ENCODE assay signal across 8 mouse cellular contexts in genomic region chr15:103358278-103359121, GRCm38 (mm10). TPM values are rescaled to one million over a fixed set of nuclear protein-coding genes. Genes with fewer than 3 reads are reported as not detected.
DNase-seq lines count a peak whose midpoint lies in the region; ATAC-seq lines count a peak whose summit lies in the region.

No protein-coding gene starts in this region.

- no peaks in the 10 kb centered on the region for H3K27me3 ChIP-seq in hindbrain, embryonic 10.5 days (ENCODE audit: insufficient read depth, poor library complexity, severe bottlenecking)
- H3K27me3 ChIP-seq in hindbrain, embryonic 13.5 days = no peaks in the 10 kb centered on the region
- H3K27me3 ChIP-seq in heart, embryonic 15.5 days = no peaks in the 10 kb centered on the region
- no peaks in the 10 kb centered on the region for H3K27me3 ChIP-seq in liver, embryonic 15.5 days

- H3K9ac ChIP-seq in hindbrain, embryonic 13.5 days = no peak overlapping the region
- H3K9ac ChIP-seq in heart, embryonic 15.5 days = no peak overlapping the region
- H3K9ac ChIP-seq in liver, embryonic 15.5 days = no peak overlapping the region

- no peak overlapping the region for H3K4me2 ChIP-seq in hindbrain, embryonic 13.5 days
- peak overlapping the region; percentile 47 for H3K4me2 ChIP-seq in heart, embryonic 15.5 days
- no peak overlapping the region for H3K4me2 ChIP-seq in liver, embryonic 15.5 days

- no peaks in the 10 kb centered on the region for H3K9me3 ChIP-seq in hindbrain, embryonic 10.5 days
- no peaks in the 10 kb centered on the region for H3K9me3 ChIP-seq in hindbrain, embryonic 13.5 days
- no peaks in the 10 kb centered on the region for H3K9me3 ChIP-seq in heart, embryonic 15.5 days (replicated peaks)
- H3K9me3 ChIP-seq in liver, embryonic 15.5 days (replicated peaks) = no peaks in the 10 kb centered on the region

- H3K4me3 ChIP-seq in hindbrain, embryonic 10.5 days = no peak overlapping the region
- H3K4me3 ChIP-seq in hindbrain, embryonic 13.5 days = no peak overlapping the region
- H3K4me3 ChIP-seq in heart, embryonic 15.5 days = no peak overlapping the region
- no peak overlapping the region for H3K4me3 ChIP-seq in liver, embryonic 15.5 days (replicated peaks)

- WGBS in hindbrain, embryonic 10.5 days = 30% methylated on average over 4 of the region's 4 CpGs
- WGBS in hindbrain, embryonic 13.5 days = 46% methylated on average over 4 of the region's 4 CpGs
- WGBS in heart, embryonic 15.5 days = 20% methylated on average over 4 of the region's 4 CpGs
- 15% methylated on average over 4 of the region's 4 CpGs for WGBS in liver, embryonic 15.5 days (ENCODE audit: insufficient replicate concordance)

- H3K36me3 ChIP-seq in hindbrain, embryonic 10.5 days = peaks cover 38% of the 10 kb centered on the region
- no peaks in the 10 kb centered on the region for H3K36me3 ChIP-seq in hindbrain, embryonic 13.5 days
- peaks cover 29% of the 10 kb centered on the region for H3K36me3 ChIP-seq in heart, embryonic 15.5 days
- peaks cover 37% of the 10 kb centered on the region for H3K36me3 ChIP-seq in liver, embryonic 15.5 days (replicated peaks)

- peaks cover 19% of the 10 kb centered on the region for H3K4me1 ChIP-seq in hindbrain, embryonic 10.5 days (replicated peaks)
- H3K4me1 ChIP-seq in hindbrain, embryonic 13.5 days (replicated peaks) = peaks cover 6% of the 10 kb centered on the region; the same call in 1 of the 2 replicates
- peaks cover 80% of the 10 kb centered on the region for H3K4me1 ChIP-seq in heart, embryonic 15.5 days (replicated peaks)
- H3K4me1 ChIP-seq in liver, embryonic 15.5 days (replicated peaks) = peaks cover 49% of the 10 kb centered on the region

- no peak for DNase-seq in hindbrain, embryonic 10.5 days (ENCODE audit: low spot score)
- DNase-seq in adipocyte (ENCODE audit: low spot score) = peak; percentile 60
- DNase-seq in layer of hippocampus, postnatal 36 days = no peak
- no peak for DNase-seq in layer of hippocampus, postnatal 10 days (ENCODE audit: low spot score in 2 of 2)
- no peak for DNase-seq in lung, adult 18-20 months

- H3K27ac ChIP-seq in hindbrain, embryonic 10.5 days = peak overlapping the region; percentile 53; the same call in 1 of the 2 replicates
- no peak overlapping the region for H3K27ac ChIP-seq in hindbrain, embryonic 13.5 days
- peak overlapping the region; percentile 92 for H3K27ac ChIP-seq in heart, embryonic 15.5 days
- 0 out of 2 replicates have a peak overlapping the region, but pooled peaks have one; percentile 9 for H3K27ac ChIP-seq in liver, embryonic 15.5 days (replicated peaks)

- ATAC-seq in hindbrain, embryonic 13.5 days (ENCODE audit: low FRiP score) = no peak
- ATAC-seq in heart, embryonic 15.5 days (replicated peaks; ENCODE audit: insufficient number of reproducible peaks, insufficient read depth, low FRiP score, low read depth) = peak; percentile 44
- ATAC-seq in liver, embryonic 15.5 days (ENCODE audit: insufficient read depth) = no peak

RNA-seq across cellular contexts. Expression of gene Itga5, which starts 8.1 kb away (rescaled TPM):
- 23.5 and 23.8 TPM in 2 replicates for polyA plus RNA-seq in hindbrain, embryonic 10.5 days (2016; fragmentation: Nextera tagmentation; extraction: Ambion mirVana)
- 8.6 and 8.9 TPM in 2 replicates for polyA plus RNA-seq in hindbrain, embryonic 13.5 days (2015; fragmentation: Nextera tagmentation; extraction: Ambion mirVana)
- 62.4 and 70.8 TPM in 2 replicates for polyA plus RNA-seq in heart, embryonic 15.5 days (2015; fragmentation: Nextera tagmentation; extraction: Ambion mirVana)
- polyA plus RNA-seq in liver, embryonic 15.5 days (2015; fragmentation: Nextera tagmentation; extraction: Ambion mirVana) = 15.9 and 19.1 TPM in 2 replicates
- 1 to 10 TPM; 1.4 to 1.9 TPM for total RNA-seq in layer of hippocampus, postnatal 36 days (2021)
- 1 to 10 TPM; 6.7 to 7.5 TPM for total RNA-seq in layer of hippocampus, postnatal 10 days (2021)

RNA-seq across cellular contexts. Expression of gene Zfp385a, which starts 18.6 kb away (rescaled TPM):
- 24.9 and 26.3 TPM in 2 replicates for polyA plus RNA-seq in hindbrain, embryonic 10.5 days (2016; fragmentation: Nextera tagmentation; extraction: Ambion mirVana)
- polyA plus RNA-seq in hindbrain, embryonic 13.5 days (2015; fragmentation: Nextera tagmentation; extraction: Ambion mirVana) = 18.6 and 19.9 TPM in 2 replicates
- polyA plus RNA-seq in heart, embryonic 15.5 days (2015; fragmentation: Nextera tagmentation; extraction: Ambion mirVana) = 5.9 and 10.5 TPM in 2 replicates
- 6.0 and 6.6 TPM in 2 replicates for polyA plus RNA-seq in liver, embryonic 15.5 days (2015; fragmentation: Nextera tagmentation; extraction: Ambion mirVana)
- total RNA-seq in layer of hippocampus, postnatal 36 days (2021) = 10 to 100 TPM; 38.7 to 39.7 TPM
- 10 to 100 TPM; 36.5 to 45.0 TPM for total RNA-seq in layer of hippocampus, postnatal 10 days (2021)

RNA-seq across cellular contexts. Expression of gene Gpr84, which starts 48.1 kb away (rescaled TPM):
- 0.31 and 0.36 TPM in 2 replicates for polyA plus RNA-seq in hindbrain, embryonic 10.5 days (2016; fragmentation: Nextera tagmentation; extraction: Ambion mirVana)
- polyA plus RNA-seq in hindbrain, embryonic 13.5 days (2015; fragmentation: Nextera tagmentation; extraction: Ambion mirVana) = 0.23 and 0.34 TPM in 2 replicates
- polyA plus RNA-seq in heart, embryonic 15.5 days (2015; fragmentation: Nextera tagmentation; extraction: Ambion mirVana) = 0.11 and 0.25 TPM in 2 replicates
- polyA plus RNA-seq in liver, embryonic 15.5 days (2015; fragmentation: Nextera tagmentation; extraction: Ambion mirVana) = 0.86 and 1.0 TPM in 2 replicates
- total RNA-seq in layer of hippocampus, postnatal 36 days (2021) = under 1 TPM; 0.25 to 0.66 TPM
- total RNA-seq in layer of hippocampus, postnatal 10 days (2021) = 1 to 10 TPM in 1 of 2 experiments, under 1 TPM in 1; 0.89 to 1.0 TPM
